Mouse (Mus musculus): ENCODE data around the gene Slc35b1. TPM values are rescaled to one million over a fixed set of nuclear protein-coding genes. Genes with fewer than 3 reads are reported as not detected.

The Slc35b1 gene
- polyA plus RNA-seq, 1 experiment from 2014 or later, result 130 TPM

DNA sequence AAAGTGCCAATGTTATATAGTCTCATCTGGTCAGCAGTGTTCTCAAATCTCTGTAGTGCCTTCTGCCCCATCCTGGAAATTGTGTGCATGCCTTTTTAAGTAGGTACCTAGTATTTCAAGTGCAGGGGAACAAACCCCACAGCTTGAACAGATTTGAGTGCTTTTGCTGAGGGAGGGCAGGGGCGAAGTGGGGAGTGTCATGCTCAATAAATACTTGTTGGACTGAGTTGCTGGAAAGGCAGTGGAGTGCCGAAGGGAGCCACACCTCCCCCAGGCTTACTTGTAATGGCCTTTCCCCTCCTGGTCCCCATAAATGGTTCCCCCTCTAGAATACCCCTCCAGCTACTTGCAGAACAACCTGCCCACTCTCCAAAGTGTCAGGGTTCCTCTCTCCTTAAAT is 40.3 kb upstream of the Slc35b1 start:
- Histone ChIP-seq H3K9me3 (ENCODE audit: control insufficient read depth, low read length) (no peaks in the 10 kb centered on the region), H3K4me3 (ENCODE audit: low read depth, low read length) (no peak overlapping the region), H3K4me2 (no peak overlapping the region), H3K4me1 (ENCODE audit: control insufficient read depth, insufficient read depth, low read length) (no peaks in the 10 kb centered on the region), H3K36me3 (ENCODE audit: control insufficient read depth, insufficient read depth, low read length) (no peaks in the 10 kb centered on the region), H3K9ac (ENCODE audit: low read length) (no peak overlapping the region), H3K27me3 (ENCODE audit: control insufficient read depth, insufficient read depth, low read length) (no peaks in the 10 kb centered on the region), H3K27ac (ENCODE audit: low read depth, low read length) (no peak overlapping the region)
- no peak for ATAC-seq (ENCODE audit: low FRiP score)
- 85% methylated on average over 2 of the region's 2 CpGs for WGBS
- no peak for DNase-seq (ENCODE audit: low spot score, missing footprints)

DNA sequence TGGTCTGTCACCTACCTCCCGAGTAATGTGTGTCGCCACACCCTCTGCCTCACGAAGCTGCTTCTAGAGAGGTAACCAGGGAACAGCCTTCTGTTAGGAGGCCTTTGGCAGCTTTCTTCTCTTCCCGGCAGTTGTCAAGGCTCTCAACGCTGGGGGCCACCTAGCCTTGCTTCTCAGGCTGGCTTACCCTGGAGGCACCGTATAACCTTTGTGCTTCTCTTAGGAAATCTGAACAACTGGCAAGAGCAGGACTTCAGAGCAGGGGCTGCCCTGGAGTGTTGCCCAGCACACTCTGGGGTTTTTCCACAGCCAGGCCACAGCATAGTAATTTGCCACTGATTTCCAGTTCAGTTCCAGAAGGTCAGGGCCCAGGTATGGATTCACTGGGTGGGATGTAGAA is 34.2 kb upstream of the Slc35b1 start:
- H3K36me3 ChIP-seq (ENCODE audit: control insufficient read depth, insufficient read depth, low read length), result no peaks in the 10 kb centered on the region
- no peaks in the 10 kb centered on the region for H3K9me3 ChIP-seq (ENCODE audit: control insufficient read depth, low read length)
- no peak overlapping the region for H3K4me2 ChIP-seq
- H3K9ac ChIP-seq (ENCODE audit: low read length), result no peak overlapping the region
- H3K4me1 ChIP-seq (ENCODE audit: control insufficient read depth, insufficient read depth, low read length), result no peaks in the 10 kb centered on the region
- H3K27ac ChIP-seq (ENCODE audit: low read depth, low read length), result no peak overlapping the region
- no peak overlapping the region for H3K4me3 ChIP-seq (ENCODE audit: low read depth, low read length)
- no peak for DNase-seq (ENCODE audit: low spot score, missing footprints)
- no peak for ATAC-seq (ENCODE audit: low FRiP score)
- no peaks in the 10 kb centered on the region for H3K27me3 ChIP-seq (ENCODE audit: control insufficient read depth, insufficient read depth, low read length)
- WGBS, result 80% methylated on average over 6 of the region's 6 CpGs

DNA sequence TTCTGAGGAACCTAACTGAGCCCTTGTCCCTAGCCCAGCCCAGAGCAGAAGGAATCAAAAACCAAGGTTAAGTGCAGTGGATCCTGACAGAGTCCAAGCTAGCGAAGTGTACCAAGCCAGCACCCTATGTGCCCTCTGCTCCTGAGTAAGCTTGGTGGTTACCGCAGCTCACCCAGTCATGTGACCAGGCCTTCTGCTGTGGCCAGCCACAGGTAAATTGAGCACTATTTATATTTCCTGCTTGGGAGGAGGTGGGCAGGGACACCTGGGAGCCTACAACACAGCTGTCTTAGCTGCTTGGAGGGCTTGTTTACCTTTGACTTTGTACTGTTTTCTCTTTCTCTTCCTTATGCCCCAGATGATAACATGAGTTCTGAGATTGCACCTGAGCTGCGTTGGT is 33.5 kb upstream of the Slc35b1 start:
- no peaks in the 10 kb centered on the region for H3K9me3 ChIP-seq (ENCODE audit: control insufficient read depth, low read length)
- H3K27me3 ChIP-seq (ENCODE audit: control insufficient read depth, insufficient read depth, low read length), result no peaks in the 10 kb centered on the region
- 93% methylated on average over 3 of the region's 3 CpGs for WGBS
- H3K4me2 ChIP-seq, result no peak overlapping the region
- H3K36me3 ChIP-seq (ENCODE audit: control insufficient read depth, insufficient read depth, low read length), result no peaks in the 10 kb centered on the region
- ATAC-seq (ENCODE audit: low FRiP score) (no peak), DNase-seq (ENCODE audit: low spot score, missing footprints) (no peak)
- no peak overlapping the region for H3K27ac ChIP-seq (ENCODE audit: low read depth, low read length)
- H3K9ac ChIP-seq (ENCODE audit: low read length), result no peak overlapping the region
- H3K4me1 ChIP-seq (ENCODE audit: control insufficient read depth, insufficient read depth, low read length), result no peaks in the 10 kb centered on the region
- H3K4me3 ChIP-seq (ENCODE audit: low read depth, low read length), result no peak overlapping the region

DNA sequence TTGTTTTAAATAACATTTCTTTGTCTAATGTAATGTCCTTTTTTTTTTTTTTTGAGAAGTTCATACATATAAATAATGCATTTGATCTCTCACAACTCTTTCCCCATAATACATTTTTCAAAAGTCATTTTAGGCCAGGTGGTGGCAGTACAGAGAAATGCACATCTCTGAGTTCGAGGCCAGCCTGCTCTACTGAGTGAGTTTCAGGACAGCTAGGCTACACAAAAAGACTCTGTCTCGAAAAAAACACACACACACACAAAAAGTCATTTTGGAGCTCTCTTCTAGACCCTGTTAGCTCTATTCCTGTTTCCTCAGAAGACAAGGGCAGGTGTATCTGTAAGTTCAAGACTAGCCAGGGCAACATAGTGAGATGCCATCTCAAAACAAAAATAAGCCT is 31.8 kb upstream of the Slc35b1 start:
- H3K4me3 ChIP-seq (ENCODE audit: low read depth, low read length), result no peak overlapping the region
- WGBS, result 84% methylated on average over 2 of the region's 2 CpGs
- ATAC-seq (ENCODE audit: low FRiP score) (no peak), DNase-seq (ENCODE audit: low spot score, missing footprints) (no peak)
- H3K27ac ChIP-seq (ENCODE audit: low read depth, low read length), result no peak overlapping the region
- H3K4me2 ChIP-seq, result no peak overlapping the region
- H3K27me3 ChIP-seq (ENCODE audit: control insufficient read depth, insufficient read depth, low read length), result no peaks in the 10 kb centered on the region
- no peaks in the 10 kb centered on the region for H3K4me1 ChIP-seq (ENCODE audit: control insufficient read depth, insufficient read depth, low read length)
- H3K36me3 ChIP-seq (ENCODE audit: control insufficient read depth, insufficient read depth, low read length), result no peaks in the 10 kb centered on the region
- no peak overlapping the region for H3K9ac ChIP-seq (ENCODE audit: low read length)
- H3K9me3 ChIP-seq (ENCODE audit: control insufficient read depth, low read length), result no peaks in the 10 kb centered on the region

DNA sequence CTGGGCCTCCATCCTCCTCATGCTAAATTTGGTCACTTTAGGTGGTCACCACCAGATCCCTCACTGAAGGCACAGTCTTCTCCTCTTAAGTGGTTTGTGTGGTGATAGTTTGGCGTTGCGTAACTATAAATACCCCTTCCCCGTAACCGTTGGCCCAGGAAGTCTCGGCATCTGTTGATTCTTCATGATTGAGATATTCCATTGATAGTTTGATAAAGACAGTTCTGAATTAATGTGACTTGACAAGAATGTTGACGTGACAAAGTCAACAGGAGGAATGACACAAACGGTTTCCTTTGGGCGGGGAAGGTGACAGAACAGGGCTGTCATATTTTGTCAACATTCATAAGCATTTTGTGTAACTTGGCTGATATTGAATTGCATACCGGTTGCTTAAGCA is 31.3 kb upstream of the Slc35b1 start:
- DNase-seq (ENCODE audit: low spot score, missing footprints), result no peak
- no peak for ATAC-seq (ENCODE audit: low FRiP score)
- H3K9ac ChIP-seq (ENCODE audit: low read length), result no peak overlapping the region
- H3K27me3 ChIP-seq (ENCODE audit: control insufficient read depth, insufficient read depth, low read length), result no peaks in the 10 kb centered on the region
- H3K36me3 ChIP-seq (ENCODE audit: control insufficient read depth, insufficient read depth, low read length), result no peaks in the 10 kb centered on the region
- 92% methylated on average over 9 of the region's 9 CpGs for WGBS
- H3K4me2 ChIP-seq, result no peak overlapping the region
- H3K4me1 ChIP-seq (ENCODE audit: control insufficient read depth, insufficient read depth, low read length), result no peaks in the 10 kb centered on the region
- no peak overlapping the region for H3K27ac ChIP-seq (ENCODE audit: low read depth, low read length)
- H3K4me3 ChIP-seq (ENCODE audit: low read depth, low read length), result no peak overlapping the region
- H3K9me3 ChIP-seq (ENCODE audit: control insufficient read depth, low read length), result no peaks in the 10 kb centered on the region

DNA sequence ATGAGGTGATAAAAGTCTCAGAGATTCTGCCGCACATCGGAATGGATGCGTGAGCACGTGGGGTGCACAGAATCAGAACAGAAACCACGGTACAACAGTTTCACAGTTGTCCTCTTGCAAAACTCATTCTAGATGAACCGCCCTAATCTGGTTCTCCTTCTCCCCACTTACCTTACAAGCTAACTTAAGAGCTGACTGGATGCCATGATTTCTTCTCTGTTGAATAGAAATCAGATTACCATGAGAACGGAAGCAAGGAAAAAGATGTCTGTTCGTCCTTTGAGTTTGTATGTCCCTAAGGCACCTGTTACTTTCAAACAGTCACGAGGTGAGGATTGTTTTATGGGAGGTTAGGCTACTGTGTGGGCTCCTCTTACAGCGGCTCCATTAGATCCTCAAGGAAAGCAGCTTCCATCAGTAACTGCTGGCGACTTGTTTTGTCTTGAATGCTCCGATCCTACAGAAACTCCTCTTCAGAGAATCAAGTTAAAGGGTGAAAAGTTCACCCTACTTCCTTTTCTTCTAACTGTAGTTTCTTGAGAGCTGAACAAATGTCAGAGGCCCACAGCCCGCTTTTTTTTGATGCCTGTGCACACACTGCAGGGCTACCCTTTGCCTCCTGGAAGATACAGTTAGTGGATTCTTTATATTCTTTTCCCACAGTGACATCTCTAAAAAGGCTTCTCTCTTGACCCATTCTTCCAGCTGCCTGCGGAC is 30.1 kb upstream of the Slc35b1 start:
- no peak for ATAC-seq (ENCODE audit: low FRiP score)
- 88% methylated on average over 14 of the region's 14 CpGs for WGBS

DNA sequence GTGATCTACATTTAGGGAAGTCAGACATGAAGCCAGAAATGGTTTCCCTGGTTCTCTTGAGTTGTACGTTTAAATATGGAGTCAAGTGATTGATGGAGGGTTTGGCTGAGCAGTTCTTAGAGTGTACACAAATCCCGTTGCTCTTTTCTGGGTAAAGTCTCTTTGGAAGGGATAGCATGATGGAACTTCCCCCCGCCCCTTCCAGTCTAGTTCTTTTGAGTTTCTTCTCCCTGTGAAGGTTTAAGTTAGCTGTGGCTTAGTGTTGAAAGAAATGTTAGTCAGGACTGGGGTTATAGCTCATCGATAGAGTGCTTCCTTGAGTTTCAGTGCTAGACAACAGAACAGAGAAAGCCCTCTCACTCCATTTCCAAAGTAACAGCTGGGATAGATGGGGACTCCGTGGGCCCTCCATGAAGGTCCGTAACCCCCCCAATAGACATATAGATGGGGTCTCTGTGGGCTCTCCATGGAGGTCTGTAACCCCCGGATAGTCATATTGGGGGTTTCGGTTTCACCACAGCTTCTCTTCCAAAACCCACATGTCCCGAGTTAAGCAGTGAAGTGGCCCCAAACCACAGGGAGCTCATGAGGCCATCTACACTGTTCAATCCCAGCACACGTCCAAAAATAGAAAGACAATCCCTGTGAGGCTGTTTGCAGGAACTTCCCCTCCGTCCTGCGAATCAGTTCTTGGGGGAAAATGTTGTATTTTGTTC is 29.4 kb upstream of the Slc35b1 start:
- no peak overlapping the region for H3K9ac ChIP-seq (ENCODE audit: low read length)
- no peak overlapping the region for H3K27ac ChIP-seq (ENCODE audit: low read depth, low read length)
- H3K4me1 ChIP-seq (ENCODE audit: control insufficient read depth, insufficient read depth, low read length), result no peaks in the 10 kb centered on the region
- no peaks in the 10 kb centered on the region for H3K27me3 ChIP-seq (ENCODE audit: control insufficient read depth, insufficient read depth, low read length)
- 89% methylated on average over 12 of the region's 12 CpGs for WGBS
- no peaks in the 10 kb centered on the region for H3K36me3 ChIP-seq (ENCODE audit: control insufficient read depth, insufficient read depth, low read length)
- no peaks in the 10 kb centered on the region for H3K9me3 ChIP-seq (ENCODE audit: control insufficient read depth, low read length)
- no peak for ATAC-seq (ENCODE audit: low FRiP score)
- DNase-seq (ENCODE audit: low spot score, missing footprints), result no peak
- H3K4me3 ChIP-seq (ENCODE audit: low read depth, low read length), result no peak overlapping the region
- H3K4me2 ChIP-seq, result no peak overlapping the region

More for the DNA sequence above, 30.1 kb upstream of the Slc35b1 start:
- Histone ChIP-seq H3K27ac (ENCODE audit: low read depth, low read length) (no peak overlapping the region), H3K36me3 (ENCODE audit: control insufficient read depth, insufficient read depth, low read length) (no peaks in the 10 kb centered on the region), H3K9ac (ENCODE audit: low read length) (no peak overlapping the region), H3K27me3 (ENCODE audit: control insufficient read depth, insufficient read depth, low read length) (no peaks in the 10 kb centered on the region), H3K4me1 (ENCODE audit: control insufficient read depth, insufficient read depth, low read length) (no peaks in the 10 kb centered on the region), H3K9me3 (ENCODE audit: control insufficient read depth, low read length) (no peaks in the 10 kb centered on the region), H3K4me2 (no peak overlapping the region), H3K4me3 (ENCODE audit: low read depth, low read length) (no peak overlapping the region)
- DNase-seq (ENCODE audit: low spot score, missing footprints), result no peak

DNA sequence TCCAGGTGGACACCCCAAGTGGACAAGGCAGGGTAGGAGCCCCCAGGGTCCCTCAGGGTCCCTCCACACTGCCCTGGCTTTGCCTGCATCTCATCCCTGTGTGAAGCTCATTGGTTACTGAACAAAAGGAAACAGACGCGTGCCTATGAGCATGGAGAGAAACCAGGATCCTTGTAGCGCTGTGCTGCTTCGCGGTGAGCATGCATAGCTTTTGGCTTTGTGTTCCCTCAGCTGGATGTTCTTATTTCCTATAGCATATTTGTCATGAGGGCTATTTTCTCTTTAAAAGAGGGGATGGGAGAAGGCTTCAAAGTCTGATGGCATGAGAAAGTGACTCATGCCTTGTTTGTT is 28.9 kb upstream of the Slc35b1 start:
- H3K9me3 ChIP-seq (ENCODE audit: control insufficient read depth, low read length), result no peaks in the 10 kb centered on the region
- DNase-seq (ENCODE audit: low spot score, missing footprints) (no peak), ATAC-seq (ENCODE audit: low FRiP score) (no peak)
- 92% methylated on average over 5 of the region's 5 CpGs for whole genome bisulfite sequencing
- no peak overlapping the region for H3K4me2 ChIP-seq
- no peaks in the 10 kb centered on the region for H3K4me1 ChIP-seq (ENCODE audit: control insufficient read depth, insufficient read depth, low read length)
- no peaks in the 10 kb centered on the region for H3K36me3 ChIP-seq (ENCODE audit: control insufficient read depth, insufficient read depth, low read length)
- H3K27ac ChIP-seq (ENCODE audit: low read depth, low read length), result no peak overlapping the region
- H3K4me3 ChIP-seq (ENCODE audit: low read depth, low read length), result no peak overlapping the region
- no peak overlapping the region for H3K9ac ChIP-seq (ENCODE audit: low read length)
- H3K27me3 ChIP-seq (ENCODE audit: control insufficient read depth, insufficient read depth, low read length), result no peaks in the 10 kb centered on the region

DNA sequence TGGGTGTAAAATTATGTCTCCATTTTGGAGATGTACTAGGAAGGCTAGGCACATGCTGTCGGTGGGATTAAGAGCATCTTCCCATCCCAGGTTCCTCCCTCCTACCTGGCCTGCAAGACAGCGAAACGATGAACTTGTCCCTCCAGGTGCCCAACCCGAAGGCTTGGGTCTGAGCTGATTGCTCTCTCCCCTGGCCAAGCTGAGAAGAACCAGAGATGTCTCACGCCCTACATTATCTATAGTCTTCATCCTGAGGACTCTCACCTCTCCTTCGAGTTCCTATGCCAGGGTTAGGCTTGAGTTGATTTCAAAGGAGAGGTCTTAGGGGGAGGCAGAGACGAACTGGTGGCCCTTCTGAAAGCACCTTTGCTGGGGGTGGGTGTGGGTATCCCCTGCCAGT is 28.5 kb upstream of the Slc35b1 start:
- no peaks in the 10 kb centered on the region for H3K4me1 ChIP-seq (ENCODE audit: control insufficient read depth, insufficient read depth, low read length)
- H3K4me3 ChIP-seq (ENCODE audit: low read depth, low read length), result no peak overlapping the region
- no peak for DNase-seq (ENCODE audit: low spot score, missing footprints)
- H3K9ac ChIP-seq (ENCODE audit: low read length), result no peak overlapping the region
- H3K27ac ChIP-seq (ENCODE audit: low read depth, low read length), result no peak overlapping the region
- no peak for ATAC-seq (ENCODE audit: low FRiP score)
- H3K36me3 ChIP-seq (ENCODE audit: control insufficient read depth, insufficient read depth, low read length), result no peaks in the 10 kb centered on the region
- no peak overlapping the region for H3K4me2 ChIP-seq
- WGBS, result 88% methylated on average over 7 of the region's 7 CpGs
- H3K9me3 ChIP-seq (ENCODE audit: control insufficient read depth, low read length), result no peaks in the 10 kb centered on the region
- H3K27me3 ChIP-seq (ENCODE audit: control insufficient read depth, insufficient read depth, low read length), result no peaks in the 10 kb centered on the region
